Mouse (Mus musculus): Measurements from ENCODE around the gene Slc25a43. TPM values are rescaled to one million over a fixed set of nuclear protein-coding genes. Genes with fewer than 3 reads are reported as not detected.

Slc25a43 gene
- total and polyA plus RNA-seq, 3 experiments = 1.0 to 2.8 (median 1.1) TPM

DNA sequence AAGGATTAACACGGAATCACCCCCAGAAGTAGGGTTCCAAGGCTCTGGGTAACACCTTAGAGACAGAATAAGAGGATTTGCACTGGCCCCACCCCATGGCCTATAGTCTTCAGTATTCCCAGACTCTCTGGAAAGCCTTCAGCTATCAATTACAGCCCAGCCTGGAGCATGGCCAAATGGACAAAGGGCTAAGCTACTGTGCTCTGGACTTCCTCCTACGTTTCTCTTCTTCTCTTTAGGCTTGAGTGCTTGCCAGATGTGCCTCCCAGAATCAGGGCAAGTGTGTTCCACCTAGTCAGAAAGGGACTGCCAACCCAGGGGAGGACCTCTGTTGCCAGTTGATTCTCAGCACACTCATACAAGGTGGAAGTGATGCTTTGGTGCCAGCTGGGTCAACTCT is 81.6 kb downstream of the Slc25a43 start:
- no peak for DNase-seq

Other genes with a start within 250 kb of the Slc25a43 start
- gene Pgrmc1, start 145.5 kb upstream of the Slc25a43 start, total RNA-seq (2021) = 100 to 1,000 TPM; 455 to 456 TPM
- gene Pgrmc1, start 145.5 kb upstream of the Slc25a43 start, polyA plus RNA-seq (2012; rRNA removed) = 536 and 540 TPM in 2 replicates
- gene Akap17b, start 98.3 kb upstream of the Slc25a43 start, total RNA-seq (2021) = 1 to 10 TPM; 4.9 to 5.8 TPM
- 0.76 and 0.92 TPM in 2 replicates for gene Akap17b, start 98.3 kb upstream of the Slc25a43 start, polyA plus RNA-seq (2012; rRNA removed)
- gene Slc25a5, start 52.0 kb downstream of the Slc25a43 start, total RNA-seq (2021) = 100 to 1,000 TPM; 382 to 504 TPM
- gene Slc25a5, start 52.0 kb downstream of the Slc25a43 start, polyA plus RNA-seq (2012; rRNA removed) = 261 and 313 TPM in 2 replicates
- 10 to 100 TPM; 66.8 to 74.4 TPM for gene Ube2a, start 130.2 kb downstream of the Slc25a43 start, total RNA-seq (2021)
- gene Ube2a, start 130.2 kb downstream of the Slc25a43 start, polyA plus RNA-seq (2012; rRNA removed) = 33.2 and 38.6 TPM in 2 replicates
- gene C330007P06Rik, start 130.5 kb downstream of the Slc25a43 start, total RNA-seq (2021) = 10 to 100 TPM; 47.8 to 56.8 TPM
- gene C330007P06Rik, start 130.5 kb downstream of the Slc25a43 start, polyA plus RNA-seq (2012; rRNA removed) = 8.8 and 10.1 TPM in 2 replicates
- gene Nkrf, start 159.2 kb downstream of the Slc25a43 start, total RNA-seq (2021) = 10 to 100 TPM in 1 of 2 experiments, 1 to 10 TPM in 1; 9.2 to 15.3 TPM
- 0.09 and 0.12 TPM in 2 replicates for gene Nkrf, start 159.2 kb downstream of the Slc25a43 start, polyA plus RNA-seq (2012; rRNA removed)
- gene Sept6, start 248.1 kb downstream of the Slc25a43 start, total RNA-seq (2021) = 10 to 100 TPM; 16.7 to 24.9 TPM
- gene Sept6, start 248.1 kb downstream of the Slc25a43 start, polyA plus RNA-seq (2012; rRNA removed) = 8.6 and 8.8 TPM in 2 replicates